Mouse (Mus musculus): ENCODE data around the gene Cacna1c. TPM values are rescaled to one million over a fixed set of nuclear protein-coding genes. Genes with fewer than 3 reads are reported as not detected.

Cacna1c gene
- polyA plus RNA-seq, 1 experiment from 2014 or later: 3.2 TPM

GRCm38 (mm10) chr6:119105651-119106595 is 90.3 kb downstream of the Cacna1c start:
- no peak for ATAC-seq
- peak overlapping the region; percentile 82 for H3K9ac ChIP-seq (ENCODE audit: low read length)
- 18% methylated on average over 11 of the region's 11 CpGs for WGBS
- DNase-seq (ENCODE audit: low spot score): no peak
- H3K4me3 ChIP-seq (ENCODE audit: low read depth, low read length): peak overlapping the region; percentile 67
- peaks cover 7% of the 10 kb centered on the region; the same call in 1 of the 2 replicates for H3K4me1 ChIP-seq (ENCODE audit: control insufficient read depth, insufficient read depth, low read length)
- H3K27me3 ChIP-seq (replicated peaks; ENCODE audit: control insufficient read depth, insufficient read depth, low read length): 0 out of 2 replicates have a peak, but pooled peaks cover 9% of the 10 kb centered on the region
- H3K36me3 ChIP-seq (ENCODE audit: control insufficient read depth, insufficient read depth, low read length): no peaks in the 10 kb centered on the region
- no peaks in the 10 kb centered on the region for H3K9me3 ChIP-seq (replicated peaks; ENCODE audit: control insufficient read depth, low read length)
- no peak overlapping the region for H3K27ac ChIP-seq (ENCODE audit: low read depth, low read length)
- peak overlapping the region; percentile 86 for H3K4me2 ChIP-seq (ENCODE audit: low read length)

DNA sequence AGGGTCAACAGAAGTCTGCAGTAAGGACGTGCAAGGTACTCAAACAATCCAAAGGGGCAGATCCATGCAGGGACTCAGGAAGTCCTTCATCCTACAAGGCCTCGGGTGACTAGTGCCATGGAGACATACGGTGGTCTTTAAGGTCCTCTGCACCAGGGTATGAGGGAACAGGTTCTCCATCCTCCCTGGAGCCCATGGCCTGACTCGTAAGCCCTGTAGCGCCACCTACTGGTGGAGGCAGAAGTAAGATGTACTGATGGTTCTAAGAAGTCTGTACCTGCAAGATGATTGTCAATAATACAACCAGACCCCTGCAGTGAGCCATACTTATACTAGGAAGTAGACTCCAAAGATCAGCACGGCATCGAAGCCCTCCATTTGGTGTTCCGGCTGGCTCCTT is 92.0 kb downstream of the Cacna1c start:
- H3K36me3 ChIP-seq (ENCODE audit: control insufficient read depth, insufficient read depth, low read length): no peaks in the 10 kb centered on the region
- peak; percentile 88 for DNase-seq (ENCODE audit: low spot score)
- H3K4me1 ChIP-seq (ENCODE audit: control insufficient read depth, insufficient read depth, low read length): peaks cover 7% of the 10 kb centered on the region; the same call in 1 of the 2 replicates
- H3K9ac ChIP-seq (ENCODE audit: low read length): no peak overlapping the region
- H3K27ac ChIP-seq (ENCODE audit: low read depth, low read length): no peak overlapping the region
- H3K4me3 ChIP-seq (ENCODE audit: low read depth, low read length): no peak overlapping the region
- 0 out of 2 replicates have a peak, but pooled peaks cover 9% of the 10 kb centered on the region for H3K27me3 ChIP-seq (replicated peaks; ENCODE audit: control insufficient read depth, insufficient read depth, low read length)
- no peaks in the 10 kb centered on the region for H3K9me3 ChIP-seq (replicated peaks; ENCODE audit: control insufficient read depth, low read length)
- WGBS: 36% methylated on average over 8 of the region's 8 CpGs
- ATAC-seq: no peak
- H3K4me2 ChIP-seq (ENCODE audit: low read length): no peak overlapping the region

DNA sequence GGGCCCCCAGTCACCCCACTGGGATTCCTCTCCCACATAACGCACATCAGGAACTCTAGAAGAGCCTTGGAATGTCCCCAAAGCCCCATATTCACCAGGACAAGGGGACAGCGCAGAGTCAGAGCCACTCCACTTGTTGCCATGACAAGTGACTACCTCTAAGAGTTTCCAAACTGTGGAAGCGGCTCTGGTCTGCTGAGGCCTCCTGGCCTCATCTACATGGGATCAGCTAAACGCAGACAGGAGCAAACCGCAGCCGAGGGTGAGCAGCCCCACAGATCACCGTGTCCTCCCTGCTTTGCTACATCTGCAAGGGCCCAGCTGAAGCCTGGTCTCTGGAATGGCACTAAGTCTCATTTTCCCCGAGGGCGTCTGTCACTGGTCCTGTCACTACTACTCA is 93.3 kb downstream of the Cacna1c start:
- 87% methylated on average over 9 of the region's 9 CpGs for WGBS
- no peak overlapping the region for H3K9ac ChIP-seq (ENCODE audit: low read length)
- H3K27ac ChIP-seq (ENCODE audit: low read depth, low read length): no peak overlapping the region
- H3K9me3 ChIP-seq (replicated peaks; ENCODE audit: control insufficient read depth, low read length): no peaks in the 10 kb centered on the region
- H3K4me2 ChIP-seq (ENCODE audit: low read length): no peak overlapping the region
- no peak overlapping the region for H3K4me3 ChIP-seq (ENCODE audit: low read depth, low read length)
- H3K4me1 ChIP-seq (ENCODE audit: control insufficient read depth, insufficient read depth, low read length): peaks cover 7% of the 10 kb centered on the region; the same call in 1 of the 2 replicates
- H3K27me3 ChIP-seq (replicated peaks; ENCODE audit: control insufficient read depth, insufficient read depth, low read length): 0 out of 2 replicates have a peak, but pooled peaks cover 9% of the 10 kb centered on the region
- ATAC-seq (no peak), DNase-seq (ENCODE audit: low spot score) (no peak)
- H3K36me3 ChIP-seq (ENCODE audit: control insufficient read depth, insufficient read depth, low read length): no peaks in the 10 kb centered on the region

DNA sequence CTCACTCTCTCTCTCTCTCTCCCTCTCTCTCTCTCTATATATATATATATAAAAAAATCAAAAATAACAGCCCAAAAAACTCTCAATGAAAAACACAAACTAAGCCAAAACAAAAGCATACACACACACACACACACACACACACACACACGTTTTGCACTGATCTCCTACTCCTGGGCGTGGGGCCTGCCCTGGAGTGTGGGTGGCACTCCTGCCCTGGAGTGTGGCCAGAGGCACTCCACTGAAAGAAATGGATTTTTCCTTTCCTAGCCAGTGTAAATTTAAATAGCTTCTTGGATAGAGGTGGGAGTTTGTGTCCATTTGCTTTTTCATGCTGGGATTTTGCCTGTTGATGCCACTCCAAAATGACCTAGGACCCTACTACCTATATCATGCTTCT is 96.9 kb downstream of the Cacna1c start:
- Histone ChIP-seq H3K4me3 (ENCODE audit: low read depth, low read length) (no peak overlapping the region), H3K27ac (ENCODE audit: low read depth, low read length) (no peak overlapping the region), H3K36me3 (ENCODE audit: control insufficient read depth, insufficient read depth, low read length) (no peaks in the 10 kb centered on the region), H3K27me3 (replicated peaks; ENCODE audit: control insufficient read depth, insufficient read depth, low read length) (no peaks in the 10 kb centered on the region), H3K9ac (ENCODE audit: low read length) (no peak overlapping the region), H3K4me1 (ENCODE audit: control insufficient read depth, insufficient read depth, low read length) (no peaks in the 10 kb centered on the region), H3K4me2 (ENCODE audit: low read length) (no peak overlapping the region), H3K9me3 (replicated peaks; ENCODE audit: control insufficient read depth, low read length) (no peaks in the 10 kb centered on the region)
- WGBS: 65% methylated on average over 2 of the region's 2 CpGs
- ATAC-seq (no peak), DNase-seq (ENCODE audit: low spot score) (no peak)

- Histone ChIP-seq H3K9ac (ENCODE audit: low read length) (no peak overlapping the region), H3K4me1 (ENCODE audit: control insufficient read depth, insufficient read depth, low read length) (no peaks in the 10 kb centered on the region), H3K4me3 (ENCODE audit: low read depth, low read length) (no peak overlapping the region), H3K36me3 (ENCODE audit: control insufficient read depth, insufficient read depth, low read length) (no peaks in the 10 kb centered on the region), H3K9me3 (replicated peaks; ENCODE audit: control insufficient read depth, low read length) (no peaks in the 10 kb centered on the region), H3K4me2 (ENCODE audit: low read length) (no peak overlapping the region), H3K27me3 (replicated peaks; ENCODE audit: control insufficient read depth, insufficient read depth, low read length) (no peaks in the 10 kb centered on the region), H3K27ac (ENCODE audit: low read depth, low read length) (no peak overlapping the region)
- DNase-seq (ENCODE audit: low spot score) (no peak), ATAC-seq (no peak)
- WGBS: 82% methylated on average over 7 of the region's 7 CpGs
Measured at GRCm38 (mm10) chr6:119096481-119096880, 99.7 kb downstream of the Cacna1c start.

GRCm38 (mm10) chr6:119095081-119095480 is 101.1 kb downstream of the Cacna1c start:
- Histone ChIP-seq H3K27me3 (replicated peaks; ENCODE audit: control insufficient read depth, insufficient read depth, low read length) (no peaks in the 10 kb centered on the region), H3K4me1 (ENCODE audit: control insufficient read depth, insufficient read depth, low read length) (no peaks in the 10 kb centered on the region), H3K4me3 (ENCODE audit: low read depth, low read length) (no peak overlapping the region), H3K27ac (ENCODE audit: low read depth, low read length) (no peak overlapping the region), H3K9me3 (replicated peaks; ENCODE audit: control insufficient read depth, low read length) (no peaks in the 10 kb centered on the region), H3K4me2 (ENCODE audit: low read length) (no peak overlapping the region), H3K36me3 (ENCODE audit: control insufficient read depth, insufficient read depth, low read length) (no peaks in the 10 kb centered on the region), H3K9ac (ENCODE audit: low read length) (no peak overlapping the region)
- DNase-seq (ENCODE audit: low spot score) (no peak), ATAC-seq (no peak)
- WGBS: 86% methylated on average over 6 of the region's 6 CpGs

- 75% methylated on average over 8 of the region's 8 CpGs for WGBS
- no peak overlapping the region for H3K4me3 ChIP-seq (ENCODE audit: low read depth, low read length)
- ATAC-seq: no peak
- no peak overlapping the region for H3K9ac ChIP-seq (ENCODE audit: low read length)
- DNase-seq (ENCODE audit: low spot score): no peak
- no peaks in the 10 kb centered on the region for H3K4me1 ChIP-seq (ENCODE audit: control insufficient read depth, insufficient read depth, low read length)
- H3K4me2 ChIP-seq (ENCODE audit: low read length): no peak overlapping the region
- no peaks in the 10 kb centered on the region for H3K9me3 ChIP-seq (replicated peaks; ENCODE audit: control insufficient read depth, low read length)
- no peak overlapping the region for H3K27ac ChIP-seq (ENCODE audit: low read depth, low read length)
- no peaks in the 10 kb centered on the region for H3K36me3 ChIP-seq (ENCODE audit: control insufficient read depth, insufficient read depth, low read length)
- H3K27me3 ChIP-seq (replicated peaks; ENCODE audit: control insufficient read depth, insufficient read depth, low read length): no peaks in the 10 kb centered on the region
Measured at GRCm38 (mm10) chr6:119089173-119089572, 107.0 kb downstream of the Cacna1c start.

- WGBS: 81% methylated on average over 8 of the region's 8 CpGs
- H3K4me3 ChIP-seq (ENCODE audit: low read depth, low read length): no peak overlapping the region
- H3K9me3 ChIP-seq (replicated peaks; ENCODE audit: control insufficient read depth, low read length): no peaks in the 10 kb centered on the region
- H3K4me2 ChIP-seq (ENCODE audit: low read length): no peak overlapping the region
- DNase-seq (ENCODE audit: low spot score) (no peak), ATAC-seq (no peak)
- no peaks in the 10 kb centered on the region for H3K27me3 ChIP-seq (replicated peaks; ENCODE audit: control insufficient read depth, insufficient read depth, low read length)
- H3K27ac ChIP-seq (ENCODE audit: low read depth, low read length): no peak overlapping the region
- no peaks in the 10 kb centered on the region for H3K4me1 ChIP-seq (ENCODE audit: control insufficient read depth, insufficient read depth, low read length)
- H3K9ac ChIP-seq (ENCODE audit: low read length): no peak overlapping the region
- no peaks in the 10 kb centered on the region for H3K36me3 ChIP-seq (ENCODE audit: control insufficient read depth, insufficient read depth, low read length)
Measured at GRCm38 (mm10) chr6:119088381-119088780, 107.8 kb downstream of the Cacna1c start.

DNA sequence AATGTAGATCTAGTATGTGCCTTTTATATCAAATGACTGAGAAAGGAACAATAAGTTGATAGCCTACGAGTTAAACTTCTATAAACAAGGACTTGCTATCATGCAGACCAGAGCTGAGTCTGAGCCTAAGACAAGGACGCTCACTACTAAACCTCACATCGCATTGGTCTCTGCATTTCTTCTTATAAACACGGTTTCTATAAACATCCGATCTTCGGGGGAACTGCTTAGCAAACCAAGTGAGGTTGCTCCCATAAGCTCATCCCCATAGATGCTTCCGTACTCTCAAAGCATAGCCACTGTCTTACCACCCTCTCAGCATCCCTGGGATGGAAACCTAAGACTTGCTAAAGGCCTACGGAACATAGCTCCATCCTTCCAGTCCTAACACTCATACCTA is 108.3 kb downstream of the Cacna1c start:
- Histone ChIP-seq H3K9me3 (replicated peaks; ENCODE audit: control insufficient read depth, low read length) (no peaks in the 10 kb centered on the region), H3K4me2 (ENCODE audit: low read length) (no peak overlapping the region), H3K4me3 (ENCODE audit: low read depth, low read length) (no peak overlapping the region), H3K4me1 (ENCODE audit: control insufficient read depth, insufficient read depth, low read length) (no peaks in the 10 kb centered on the region), H3K36me3 (ENCODE audit: control insufficient read depth, insufficient read depth, low read length) (no peaks in the 10 kb centered on the region), H3K27me3 (replicated peaks; ENCODE audit: control insufficient read depth, insufficient read depth, low read length) (no peaks in the 10 kb centered on the region), H3K9ac (ENCODE audit: low read length) (no peak overlapping the region), H3K27ac (ENCODE audit: low read depth, low read length) (no peak overlapping the region)
- no peak for DNase-seq (ENCODE audit: low spot score)
- 93% methylated on average over 8 of the region's 8 CpGs for WGBS
- ATAC-seq: no peak

Data from forebrain, embryonic 14.5 days (tissue).